Mouse (Mus musculus) ES-Bruce4 (cell line): ENCODE results near the gene Lpp. TPM values are rescaled to one million over a fixed set of nuclear protein-coding genes. Genes with fewer than 3 reads are reported as not detected.

Experiments
- H3K27ac ChIP-seq: 2 replicates; pipeline ENCODE4 v1.5.1; 2012; ENCODE audit warnings: low read length, inconsistent platforms; ENCODE audit not compliant: insufficient read depth
- H3K27me3 ChIP-seq: 2 replicates; pipeline ENCODE4 v1.6.1; 2012; ENCODE audit warnings: mild to moderate bottlenecking, low read length, inconsistent platforms; ENCODE audit not compliant: control insufficient read depth, poor library complexity, insufficient read depth, severe bottlenecking
- H3K36me3 ChIP-seq: 2 replicates; pipeline ENCODE4 v1.6.1; 2012; ENCODE audit warnings: inconsistent platforms, mild to moderate bottlenecking, low read length, moderate library complexity; ENCODE audit not compliant: control insufficient read depth, poor library complexity, insufficient read depth, severe bottlenecking
- H3K4me1 ChIP-seq: one replicate; pipeline ENCODE4 v1.8.1; 2011; ENCODE audit warnings: low read length; ENCODE audit not compliant: control insufficient read depth, insufficient read depth
- H3K4me3 ChIP-seq: 2 replicates; pipeline ENCODE4 v1.5.1; 2011; ENCODE audit warnings: low read depth, mild to moderate bottlenecking, low read length
- H3K9ac ChIP-seq: 2 replicates; pipeline ENCODE4 v1.6.1; 2012; ENCODE audit warnings: low read depth, mild to moderate bottlenecking, inconsistent platforms; ENCODE audit not compliant: poor library complexity, severe bottlenecking
- H3K9me3 ChIP-seq: replicated peaks from 2 replicates; pipeline ENCODE4 v1.6.1; 2012; ENCODE audit warnings: mild to moderate bottlenecking, low read length, inconsistent platforms; ENCODE audit not compliant: control insufficient read depth, poor library complexity, insufficient read depth, severe bottlenecking
- CTCF ChIP-seq: IDR thresholded peaks from one replicate; pipeline ENCODE4 v1.8.1; 2011; ENCODE audit warnings: low read depth, low read length
- EP300 ChIP-seq: IDR thresholded peaks from 2 replicates; pipeline ENCODE4 v1.6.1; 2011; ENCODE audit warnings: low read depth, low read length; ENCODE audit not compliant: insufficient read depth
- POLR2A ChIP-seq: IDR thresholded peaks from one replicate; pipeline ENCODE4 v1.8.1; 2011; ENCODE audit warnings: low read length; ENCODE audit not compliant: insufficient read depth
- polyA plus RNA-seq: library from polyadenylated mRNA; stranded (reverse); fragments of >200 nt; gene quantifications from 2 replicates; pipeline ENCODE4 v1.2.4, GENCODE M21; 2011; ENCODE audit warnings: low read depth; ENCODE audit not compliant: missing spikeins, insufficient read depth, insufficient read length

Gene Lpp
- polyA plus RNA-seq, 1 experiment, result 48.5 TPM

- H3K27me3 ChIP-seq, result no peaks in the 10 kb centered on the region
- TF ChIP-seq CTCF (no peak), EP300 (no peak), POLR2A (no peak)
These were observed 250.8 kb downstream of the Lpp start for GRCm38 (mm10) chr16:24644154-24644553.

GRCm38 (mm10) chr16:24644760-24645406 lies 251.6 kb downstream of the Lpp start:
- no peaks in the 10 kb centered on the region for H3K4me1 ChIP-seq

More at GRCm38 (mm10) chr16:24644154-24644553, 250.8 kb downstream of the Lpp start:
- H3K36me3 ChIP-seq, result no peaks in the 10 kb centered on the region
- H3K9me3 ChIP-seq, result no peaks in the 10 kb centered on the region
- no peaks in the 10 kb centered on the region for H3K4me1 ChIP-seq
- no peak overlapping the region for H3K27ac ChIP-seq
- no peak overlapping the region for H3K9ac ChIP-seq
- no peak overlapping the region for H3K4me3 ChIP-seq

DNA sequence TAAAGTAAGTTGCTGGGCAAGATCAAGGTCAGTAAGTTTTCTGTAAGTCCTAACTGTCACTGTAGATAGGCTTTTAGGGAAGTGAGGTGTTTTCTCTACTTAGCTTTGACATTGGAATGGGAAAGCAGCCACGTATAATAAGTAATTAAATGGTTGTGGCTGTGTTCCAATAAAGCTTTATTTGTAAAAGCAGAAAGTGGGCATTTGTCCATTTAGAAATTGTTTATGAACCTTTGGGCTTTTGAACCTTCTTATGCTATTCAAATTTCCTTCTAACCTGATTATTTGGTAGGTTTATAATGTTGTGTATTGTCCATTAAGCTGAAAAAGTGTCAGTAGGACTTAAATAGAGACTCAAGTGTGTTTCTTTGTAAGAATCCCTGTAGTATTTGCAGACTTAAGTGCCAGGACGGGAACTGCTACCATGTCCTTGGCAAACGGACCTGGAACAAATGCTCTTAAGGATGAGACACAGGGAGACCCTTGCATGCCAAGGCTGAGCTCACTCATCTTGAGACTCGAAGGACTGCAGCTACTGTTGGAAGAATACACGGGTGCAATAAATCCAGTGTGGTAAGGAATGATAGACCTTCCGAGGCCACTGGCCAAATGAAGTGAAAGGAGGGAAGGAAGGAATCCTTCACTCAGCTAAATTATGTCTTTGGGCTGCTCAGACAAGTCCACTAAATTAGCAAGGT lies 252.7 kb downstream of the Lpp start:
- H3K4me1 ChIP-seq, result no peaks in the 10 kb centered on the region
- H3K4me3 ChIP-seq, result no peak overlapping the region
- no peak overlapping the region for H3K27ac ChIP-seq
- H3K9me3 ChIP-seq, result no peaks in the 10 kb centered on the region
- H3K36me3 ChIP-seq, result no peaks in the 10 kb centered on the region
- no peak overlapping the region for H3K9ac ChIP-seq
- no peaks in the 10 kb centered on the region for H3K27me3 ChIP-seq
- TF ChIP-seq CTCF, result no peak
- TF ChIP-seq POLR2A, result no peak

More at GRCm38 (mm10) chr16:24644760-24645406, 251.6 kb downstream of the Lpp start:
- Histone ChIP-seq H3K9me3 (no peaks in the 10 kb centered on the region), H3K27me3 (no peaks in the 10 kb centered on the region), H3K36me3 (no peaks in the 10 kb centered on the region), H3K9ac (no peak overlapping the region), H3K27ac (no peak overlapping the region), H3K4me3 (no peak overlapping the region)
- TF ChIP-seq POLR2A (no peak), EP300 (no peak), CTCF (no peak)

DNA sequence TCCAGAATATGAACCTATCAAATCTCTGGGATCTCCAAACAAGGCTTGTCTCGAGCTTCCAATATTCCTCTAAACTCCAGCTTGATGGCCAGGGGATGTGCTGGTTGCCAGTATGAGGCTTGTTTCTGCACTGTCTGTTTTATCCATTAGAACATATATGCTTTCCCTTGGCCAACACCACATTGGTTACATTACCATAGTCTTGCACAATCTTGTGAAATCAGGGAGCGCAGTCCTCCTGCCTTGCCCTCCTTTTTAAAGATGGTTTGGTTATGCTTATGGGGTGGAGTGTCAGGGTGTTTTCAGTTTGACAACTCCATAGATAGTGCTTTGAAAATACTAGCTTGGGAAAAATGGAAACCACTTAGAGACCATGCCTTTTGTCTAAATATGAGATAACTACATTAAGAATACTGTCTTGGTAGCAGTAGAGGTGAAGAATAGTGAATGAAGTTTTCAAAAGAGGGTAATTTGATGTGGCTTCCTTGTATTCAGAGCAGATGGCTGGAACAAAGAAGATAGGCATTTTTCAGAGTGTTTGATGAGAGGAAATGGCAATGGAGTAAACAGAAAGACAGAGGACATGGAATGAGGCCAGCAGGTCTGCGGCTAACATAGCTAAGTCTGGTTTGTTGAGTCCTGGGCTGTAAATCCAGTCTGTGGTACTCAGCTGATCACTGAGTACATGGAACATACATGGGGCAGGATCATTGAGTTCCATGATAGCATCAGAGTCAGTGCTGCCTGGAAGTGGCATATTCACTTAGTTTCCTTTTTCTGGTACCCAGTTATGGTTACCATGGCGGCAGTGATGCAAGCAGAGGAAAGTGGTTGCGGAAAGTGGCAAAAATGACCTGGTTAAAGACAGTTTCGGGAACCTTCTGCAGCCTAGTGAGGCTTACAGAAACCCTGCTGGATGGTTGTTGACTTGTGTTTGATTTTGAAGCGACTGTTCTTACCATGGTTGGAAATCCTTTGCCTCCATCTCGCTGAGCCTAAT lies 258.6 kb downstream of the Lpp start:
- Histone ChIP-seq H3K4me1 (no peaks in the 10 kb centered on the region), H3K9me3 (no peaks in the 10 kb centered on the region), H3K9ac (no peak overlapping the region), H3K4me3 (no peak overlapping the region), H3K27ac (no peak overlapping the region), H3K36me3 (no peaks in the 10 kb centered on the region), H3K27me3 (no peaks in the 10 kb centered on the region)
- no peak for TF ChIP-seq CTCF
- no peak for TF ChIP-seq EP300
- TF ChIP-seq POLR2A, result no peak

GRCm38 (mm10) chr16:24653041-24653440 lies 259.7 kb downstream of the Lpp start:
- no peak overlapping the region for H3K4me3 ChIP-seq
- no peaks in the 10 kb centered on the region for H3K36me3 ChIP-seq
- no peak for TF ChIP-seq EP300
- TF ChIP-seq POLR2A, result no peak
- no peak for TF ChIP-seq CTCF
- H3K9ac ChIP-seq, result no peak overlapping the region
- no peaks in the 10 kb centered on the region for H3K27me3 ChIP-seq
- H3K4me1 ChIP-seq, result no peaks in the 10 kb centered on the region
- no peaks in the 10 kb centered on the region for H3K9me3 ChIP-seq
- no peak overlapping the region for H3K27ac ChIP-seq
